Mouse (Mus musculus) frontal cortex, adult 2 months (tissue): ENCODE results near the gene Clip4. TPM values are rescaled to one million over a fixed set of nuclear protein-coding genes. Genes with fewer than 3 reads are reported as not detected.
A peak's percentile ranks its signal among the peaks of the same experiment; 100 is the strongest.

Experiments used
- DNase-seq, 2 experiments: peaks; one replicate each; pipeline ENCODE4 v3.0.0; 2022; ENCODE audit warnings: low spot score in 1 of 2; ENCODE audit errors: extremely low spot score in 1 of 2
- polyA plus RNA-seq: library from polyadenylated mRNA; depleted of rRNA; stranded (reverse); fragments of >200 nt; gene quantifications from 2 replicates; pipeline ENCODE4 v1.2.3, GENCODE M21; 2012; rRNA removed

Clip4 gene
- polyA plus RNA-seq, 1 experiment, result 63.9 TPM

GRCm38 (mm10) chr17:71870232-71870621, 102.0 kb downstream of the Clip4 start:
- DNase-seq, result no peak

GRCm38 (mm10) chr17:71870641-71871040, 102.4 kb downstream of the Clip4 start:
- no peak for DNase-seq

- DNase-seq, result no peak
Observed at GRCm38 (mm10) chr17:71871981-71872380, 103.7 kb downstream of the Clip4 start.

- DNase-seq, result peak in 1 of 2 experiments; percentile 19
Observed at GRCm38 (mm10) chr17:71872976-71873375, 104.7 kb downstream of the Clip4 start.

- peak; percentile 38 to 68 for DNase-seq
Observed at GRCm38 (mm10) chr17:71874077-71874476, 105.8 kb downstream of the Clip4 start.

DNA sequence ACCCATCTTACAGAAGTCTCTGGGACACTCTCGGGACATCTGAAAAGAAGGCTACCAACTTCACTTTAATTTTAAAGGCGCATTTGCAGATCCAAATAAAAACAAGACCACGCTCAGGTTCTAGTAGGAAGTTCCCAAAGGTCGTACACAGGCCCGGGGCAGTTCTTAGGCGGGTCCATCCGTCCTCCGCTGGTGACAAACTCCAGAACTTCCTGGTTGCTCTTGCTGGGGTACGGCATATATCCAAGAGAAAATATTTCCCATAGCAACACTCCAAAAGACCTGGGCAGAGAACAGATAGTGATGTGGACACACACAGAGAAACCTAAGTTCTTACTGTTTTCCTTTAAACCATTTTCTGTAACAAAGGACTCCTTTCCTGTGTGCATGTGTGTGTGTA, 106.5 kb downstream of the Clip4 start:
- no peak for DNase-seq

- no peak for DNase-seq
Observed at GRCm38 (mm10) chr17:71875492-71875891, 107.2 kb downstream of the Clip4 start.

- DNase-seq, result no peak
Observed at GRCm38 (mm10) chr17:71881369-71881768, 113.1 kb downstream of the Clip4 start.

- peak in 1 of 2 experiments; percentile 26 for DNase-seq
Observed at GRCm38 (mm10) chr17:71909107-71909506, 140.8 kb downstream of the Clip4 start.

DNA sequence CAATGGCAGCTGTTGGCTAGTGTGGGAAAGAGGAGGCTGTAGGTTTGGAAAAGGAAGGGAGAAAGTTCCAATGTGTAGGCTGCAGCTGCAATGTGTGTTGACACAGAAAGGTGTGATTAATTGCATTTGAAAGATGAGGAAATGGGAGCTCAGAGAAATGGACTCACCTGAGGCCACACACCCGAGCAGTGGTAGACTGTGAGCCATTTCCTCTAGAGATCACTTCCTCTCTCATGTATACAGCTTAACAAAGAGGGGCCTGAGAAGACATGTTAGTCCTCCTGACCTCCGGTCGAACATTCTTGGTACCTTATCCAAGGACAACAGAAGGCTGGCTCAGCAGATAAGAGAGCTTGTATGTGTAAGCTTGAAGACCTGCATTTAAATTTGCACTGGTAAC, 144.9 kb downstream of the Clip4 start:
- DNase-seq, result no peak

Other genes with a start within 250 kb of the Clip4 start
- gene Ndc80, start 241.6 kb upstream of the Clip4 start, polyA plus RNA-seq, result 0.36 and 0.48 TPM in 2 replicates
- 1.5 and 1.8 TPM in 2 replicates for gene Spdya, start 216.4 kb upstream of the Clip4 start, polyA plus RNA-seq
- 25.4 and 35.6 TPM in 2 replicates for gene Wdr43, start 152.6 kb upstream of the Clip4 start, polyA plus RNA-seq
- gene Togaram2, start 95.2 kb upstream of the Clip4 start, polyA plus RNA-seq, result 4.9 and 6.2 TPM in 2 replicates
- gene Pcare, start 15.6 kb upstream of the Clip4 start, polyA plus RNA-seq, result 0.04 TPM in 2 replicates